Mouse (Mus musculus): ENCODE results near the gene Ucma. TPM values are rescaled to one million over a fixed set of nuclear protein-coding genes. Genes with fewer than 3 reads are reported as not detected.

Gene Ucma
- polyA plus RNA-seq, 3 experiments from 2014 or later = not detected

DNA sequence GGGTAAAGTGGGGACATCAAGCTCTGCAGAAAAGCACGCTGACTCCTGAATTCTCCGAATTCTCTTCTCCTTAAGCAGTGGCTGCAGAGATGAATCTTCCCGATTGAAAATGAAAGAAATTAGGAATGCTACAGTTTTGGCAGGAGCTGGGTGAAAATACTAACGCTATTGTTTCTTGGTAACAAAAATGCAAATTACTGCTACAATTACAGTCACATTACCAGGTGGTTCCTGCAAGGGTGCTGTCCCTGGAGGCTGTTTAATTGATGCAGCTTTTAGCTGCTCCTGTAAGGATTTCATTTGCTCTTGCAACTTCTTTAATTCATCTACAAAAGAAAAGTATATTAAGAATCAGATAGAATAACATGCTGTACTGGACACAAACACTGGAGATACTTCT lies 31.2 kb downstream of the Ucma start:
- ATAC-seq = no peak

- no peak for ATAC-seq
Observed at GRCm38 (mm10) chr2:5011898-5012490, 36.1 kb downstream of the Ucma start.

- peak; percentile 100 for ATAC-seq
Observed at GRCm38 (mm10) chr2:5012491-5013324, 36.8 kb downstream of the Ucma start, which contains the start of gene Mcm10. Gene Mcm10, minus strand, starts transcription at chr2:5012791.

DNA sequence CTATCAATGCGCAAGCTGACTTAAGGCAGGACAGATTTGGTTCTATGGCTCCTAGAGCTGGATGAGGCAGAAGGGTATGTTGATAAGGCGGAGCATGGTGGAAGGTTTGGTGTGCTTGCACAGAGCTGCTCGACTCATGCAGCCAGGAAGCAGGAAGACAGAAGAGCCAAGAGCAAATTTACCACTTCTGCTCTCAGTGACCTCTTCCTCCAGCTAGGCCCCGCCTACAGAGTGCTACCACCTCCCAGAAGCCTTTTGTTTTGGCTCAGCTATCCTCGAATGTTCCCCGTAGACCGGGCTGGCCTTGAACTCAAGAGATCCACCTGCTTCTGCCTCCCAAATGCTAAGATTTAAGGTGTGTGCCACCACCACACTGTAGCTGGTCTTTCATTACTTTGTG lies 38.7 kb downstream of the Ucma start:
- no peak for ATAC-seq

DNA sequence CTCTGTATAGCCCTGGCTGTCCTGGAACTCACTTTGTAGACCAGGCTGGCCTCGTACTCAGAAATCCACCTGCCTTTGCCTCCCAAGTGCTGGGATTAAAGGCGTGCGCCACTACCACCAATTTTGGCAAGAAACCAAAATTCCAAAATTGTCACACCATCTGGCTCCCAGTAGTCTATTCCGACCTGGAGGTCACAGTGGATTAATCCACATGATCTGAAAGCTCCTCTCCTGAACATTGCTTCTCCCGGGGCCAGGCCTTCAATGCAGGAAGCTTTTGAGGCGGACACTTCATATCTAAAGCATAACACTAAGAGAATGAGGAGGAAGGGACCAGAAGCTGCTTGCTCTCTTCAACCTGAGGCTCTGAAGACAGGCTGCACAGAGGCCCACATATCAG lies 39.6 kb downstream of the Ucma start:
- no peak for ATAC-seq

DNA sequence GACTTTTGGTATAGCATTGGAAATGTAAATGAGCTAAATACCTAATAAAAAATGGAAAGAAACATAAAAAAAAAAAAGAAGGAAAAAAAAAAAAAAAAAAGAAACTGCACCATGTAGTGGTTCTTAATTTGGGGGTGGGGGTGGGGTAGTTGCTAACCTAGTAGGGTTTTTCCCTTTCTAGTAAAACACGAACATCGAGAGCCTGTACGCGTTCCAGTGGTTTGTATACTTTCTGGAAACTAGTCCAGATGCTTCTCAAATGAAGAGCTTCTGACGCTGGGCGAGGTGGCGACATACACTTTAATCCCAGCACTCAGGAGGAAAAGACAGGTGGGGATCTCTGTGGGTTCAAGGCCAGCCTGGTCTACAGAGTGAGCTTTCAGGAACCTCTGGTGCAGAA lies 41.0 kb downstream of the Ucma start:
- ATAC-seq = no peak

- no peak for ATAC-seq
Observed at GRCm38 (mm10) chr2:5019708-5020107, 43.8 kb downstream of the Ucma start.

DNA sequence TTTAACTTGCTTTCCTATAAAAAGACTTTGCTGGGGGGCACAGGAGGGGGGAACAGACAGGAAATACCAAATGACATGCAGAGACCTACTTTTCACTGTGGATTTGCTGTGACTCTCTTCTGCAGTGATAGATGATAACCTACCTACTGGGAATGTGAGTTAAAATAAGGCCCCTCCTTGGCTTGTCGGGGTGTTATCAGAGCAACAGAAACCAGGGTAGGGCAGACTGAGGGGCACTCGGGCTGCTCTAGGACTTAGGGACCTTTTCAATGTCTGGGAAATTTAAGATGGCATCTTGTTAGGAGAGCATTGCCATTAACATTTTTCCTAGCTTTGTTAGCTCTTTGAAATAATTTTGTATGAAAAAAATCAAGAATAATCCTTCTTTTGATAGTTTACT lies 47.4 kb downstream of the Ucma start:
- ATAC-seq = no peak

DNA sequence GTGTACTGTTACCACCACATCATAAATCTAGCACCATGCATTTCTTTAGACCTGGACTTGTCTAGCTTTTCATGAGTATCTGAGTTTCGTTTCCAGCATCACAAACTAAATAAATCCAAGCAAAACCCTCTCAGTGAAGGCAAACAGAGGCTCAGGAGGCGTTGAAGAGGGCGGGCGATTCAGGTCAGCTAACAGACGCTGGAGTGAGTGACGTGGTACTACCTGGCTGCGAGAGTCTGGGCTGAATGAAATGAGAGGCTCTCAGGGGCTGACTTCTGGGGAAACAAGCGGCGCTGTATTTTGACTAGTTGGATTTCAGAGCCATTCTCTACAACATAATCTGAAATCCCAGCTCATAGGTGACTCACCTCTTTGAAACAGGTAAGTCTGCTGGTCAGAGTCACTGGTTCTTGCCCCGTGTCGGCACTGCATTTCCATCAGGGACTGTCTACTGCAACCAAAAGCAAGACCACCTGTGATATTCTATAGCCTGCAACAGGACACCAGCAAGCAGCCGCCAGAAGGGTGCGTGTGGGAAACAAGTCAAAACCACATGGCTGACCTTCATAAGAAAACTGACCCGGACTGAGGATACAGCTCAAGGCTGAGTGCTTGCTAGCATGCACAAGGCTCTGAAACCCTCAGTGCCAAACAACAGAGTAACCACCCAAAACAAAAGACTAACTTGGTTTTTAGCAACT lies 47.9 kb downstream of the Ucma start:
- ATAC-seq = no peak

DNA sequence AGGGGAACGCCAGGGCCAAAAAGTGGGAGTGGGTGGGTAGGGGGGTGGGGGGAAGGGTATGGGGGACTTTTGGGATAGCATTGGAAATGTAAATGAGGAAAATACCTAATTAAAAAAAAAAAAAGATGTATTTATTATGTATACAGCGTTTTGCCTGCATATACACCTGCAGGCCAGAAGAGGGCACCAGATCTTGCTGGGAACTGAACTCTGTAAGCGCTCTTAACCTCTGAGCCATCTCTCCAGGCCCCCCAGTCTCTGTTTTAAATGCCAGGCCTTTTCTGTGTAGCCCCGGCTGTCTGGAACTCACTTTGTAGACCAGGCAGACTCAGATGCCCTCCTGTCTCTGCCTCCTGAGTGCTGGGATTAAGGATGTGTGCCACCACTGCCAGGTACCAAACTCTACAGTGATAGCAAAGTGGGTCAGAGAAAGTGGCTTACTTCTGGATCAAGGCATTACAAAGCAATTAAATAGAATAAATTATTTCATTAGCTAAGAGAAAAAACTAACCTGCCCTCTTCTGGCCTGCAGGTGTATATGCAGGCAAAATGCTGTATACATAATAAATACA lies 49.3 kb downstream of the Ucma start:
- no peak for ATAC-seq

- no peak for ATAC-seq
Observed at GRCm38 (mm10) chr2:5027057-5027456, 51.1 kb downstream of the Ucma start.

DNA sequence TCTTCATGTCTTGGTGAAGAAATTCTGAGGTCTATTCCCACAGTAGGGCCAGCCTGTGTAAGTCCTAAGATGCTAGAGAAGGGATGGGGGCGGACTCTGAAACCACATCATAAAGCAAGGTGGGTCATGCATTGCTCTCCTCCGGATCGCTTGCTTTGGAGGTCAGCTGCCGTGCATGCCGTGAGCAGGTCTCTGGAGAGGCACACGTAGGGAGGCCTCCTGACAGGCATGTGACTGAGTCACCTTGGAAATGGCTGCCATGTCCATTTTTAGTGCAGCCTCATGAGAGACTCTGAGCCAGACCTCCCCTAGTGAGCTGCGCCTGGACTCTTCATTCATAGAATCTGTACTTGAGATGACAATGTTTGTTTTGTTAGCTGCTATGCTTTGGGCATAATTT lies 52.1 kb downstream of the Ucma start:
- no peak for ATAC-seq

- no peak for ATAC-seq
Observed at GRCm38 (mm10) chr2:5029808-5030207, 53.9 kb downstream of the Ucma start.

DNA sequence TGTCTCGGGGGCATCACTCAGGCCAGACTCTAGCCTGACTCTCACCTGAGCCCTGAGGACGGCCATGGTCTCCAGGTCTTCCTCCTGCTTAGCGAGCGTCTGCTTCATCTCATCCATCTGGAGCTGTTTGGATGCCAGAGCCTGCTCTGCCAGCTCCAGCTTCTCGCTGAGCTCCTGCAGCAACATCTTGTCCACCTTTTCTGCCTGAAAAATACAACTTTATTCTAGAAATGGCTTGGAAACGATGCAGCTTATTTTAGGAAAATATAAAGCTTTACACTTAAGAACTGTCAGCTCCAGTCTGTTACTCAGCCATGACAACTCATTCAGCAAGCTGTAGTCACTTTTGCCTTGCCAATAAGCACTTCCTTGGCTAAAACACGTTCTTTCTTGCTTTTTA lies 55.3 kb downstream of the Ucma start:
- no peak for ATAC-seq

GRCm38 (mm10) chr2:5032665-5033064 lies 56.7 kb downstream of the Ucma start:
- no peak for ATAC-seq

- ATAC-seq = no peak
Observed at GRCm38 (mm10) chr2:5033546-5034420, 57.9 kb downstream of the Ucma start.

GRCm38 (mm10) chr2:5034801-5035200 lies 58.9 kb downstream of the Ucma start:
- no peak for ATAC-seq

DNA sequence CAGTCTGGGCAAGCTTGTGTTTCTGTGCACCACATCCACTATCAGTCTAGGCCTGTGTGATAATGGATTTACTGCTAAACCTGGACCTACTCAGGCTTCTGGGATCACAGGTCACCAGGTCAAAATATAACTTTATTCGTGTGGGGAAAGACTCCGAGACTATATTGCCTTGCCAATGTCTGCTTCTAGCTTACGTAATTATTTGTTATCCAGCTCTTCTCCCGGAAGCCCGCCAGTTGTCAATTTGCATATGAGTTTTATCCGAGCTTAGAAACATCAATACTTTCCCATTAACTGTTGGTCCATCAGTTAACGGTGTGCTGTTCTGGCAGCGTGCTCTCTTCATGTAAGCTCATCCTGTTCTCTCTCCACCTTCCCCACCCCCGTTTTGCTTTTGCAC lies 59.3 kb downstream of the Ucma start:
- no peak for ATAC-seq

Data from inflammation-experienced regulatory T-cells, adult 6 months (primary cell).